Mouse (Mus musculus) hindbrain, embryonic 13.5 days (tissue): Measurements from ENCODE around the gene Mon1a. TPM values are rescaled to one million over a fixed set of nuclear protein-coding genes. Genes with fewer than 3 reads are reported as not detected.

ENCODE experiments used
- ATAC-seq: fragments of 200-750 bp; cut with Nextera tagmentation; 2 replicates; pipeline ENCODE4 v1.8.0; 2017; ENCODE audit warnings: moderate TSS enrichment; ENCODE audit not compliant: low FRiP score
- H3K27ac ChIP-seq: fragments of 300-500 bp; sonication (generic); 2 replicates; pipeline ENCODE4 v1.5.1; 2015; ENCODE audit warnings: inconsistent platforms, mild to moderate bottlenecking, moderate library complexity
- H3K27me3 ChIP-seq: fragments of 300-500 bp; sonication (generic); 2 replicates; pipeline ENCODE4 v1.6.1; 2015; ENCODE audit warnings: mild to moderate bottlenecking, inconsistent platforms
- H3K36me3 ChIP-seq: fragments of 300-500 bp; sonication (generic); 2 replicates; pipeline ENCODE4 v1.6.1; 2015; ENCODE audit warnings: mild to moderate bottlenecking, inconsistent platforms
- H3K4me1 ChIP-seq: fragments of 300-500 bp; sonication (generic); replicated peaks from 2 replicates; pipeline ENCODE4 v1.6.1; 2015; ENCODE audit warnings: inconsistent platforms
- H3K4me2 ChIP-seq: fragments of 300-500 bp; sonication (generic); 2 replicates; pipeline ENCODE4 v1.6.1; 2015; ENCODE audit warnings: inconsistent platforms, mild to moderate bottlenecking, moderate library complexity
- H3K4me3 ChIP-seq: fragments of 300-500 bp; sonication (generic); 2 replicates; pipeline ENCODE4 v1.5.1; 2015; ENCODE audit warnings: mild to moderate bottlenecking, inconsistent platforms
- H3K9ac ChIP-seq: fragments of 300-500 bp; sonication (generic); 2 replicates; pipeline ENCODE4 v1.6.1; 2015; ENCODE audit warnings: mild to moderate bottlenecking, inconsistent platforms
- H3K9me3 ChIP-seq: fragments of 300-500 bp; sonication (generic); 2 replicates; pipeline ENCODE4 v1.6.1; 2016; ENCODE audit warnings: inconsistent platforms
- WGBS: fragments of 180-500 bp; shearing (Covaris S2); methylation state at CpG from one replicate; pipeline ENCODE4 v1.1.7; 2015; 5-methylcytosine and 5-hydroxymethylcytosine counted together
- polyA plus RNA-seq: library from polyadenylated mRNA; unstranded; fragments of >200 nt; fragmentation: Nextera tagmentation; extraction: Ambion mirVana; gene quantifications from 2 replicates; pipeline ENCODE4 v1.2.1, GENCODE M21; 2015

The Mon1a gene
- polyA plus RNA-seq, 1 experiment from 2014 or later = 25.2 TPM

DNA sequence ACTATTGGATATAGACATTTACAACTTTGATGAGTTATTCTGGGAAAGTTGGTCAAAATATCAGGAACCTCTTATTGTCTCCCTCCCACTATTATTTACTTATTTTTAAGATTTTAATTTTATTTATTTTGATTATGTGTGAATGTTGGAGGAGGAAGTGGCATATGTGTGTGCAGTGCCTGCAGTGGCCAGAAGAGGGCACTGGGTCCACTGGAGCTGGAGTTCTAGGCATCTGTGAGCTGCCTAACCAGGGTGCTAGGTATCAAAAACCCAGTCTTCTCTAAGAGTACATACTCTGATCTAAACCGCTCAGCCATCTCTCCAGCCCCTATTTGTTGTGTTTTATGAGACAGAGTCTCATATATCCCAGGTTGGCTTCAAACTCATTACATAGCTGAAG is 3.1 kb downstream of the Mon1a start:
- WGBS = 97% methylated on average over 1 of the region's 1 CpGs
- H3K36me3 ChIP-seq = peaks cover 7% of the 10 kb centered on the region
- no peaks in the 10 kb centered on the region for H3K9me3 ChIP-seq
- no peak overlapping the region for H3K4me2 ChIP-seq
- no peak for ATAC-seq
- H3K27ac ChIP-seq = no peak overlapping the region
- no peak overlapping the region for H3K4me3 ChIP-seq
- H3K9ac ChIP-seq = no peak overlapping the region
- peaks cover 18% of the 10 kb centered on the region for H3K4me1 ChIP-seq
- H3K27me3 ChIP-seq = peaks cover 11% of the 10 kb centered on the region

DNA sequence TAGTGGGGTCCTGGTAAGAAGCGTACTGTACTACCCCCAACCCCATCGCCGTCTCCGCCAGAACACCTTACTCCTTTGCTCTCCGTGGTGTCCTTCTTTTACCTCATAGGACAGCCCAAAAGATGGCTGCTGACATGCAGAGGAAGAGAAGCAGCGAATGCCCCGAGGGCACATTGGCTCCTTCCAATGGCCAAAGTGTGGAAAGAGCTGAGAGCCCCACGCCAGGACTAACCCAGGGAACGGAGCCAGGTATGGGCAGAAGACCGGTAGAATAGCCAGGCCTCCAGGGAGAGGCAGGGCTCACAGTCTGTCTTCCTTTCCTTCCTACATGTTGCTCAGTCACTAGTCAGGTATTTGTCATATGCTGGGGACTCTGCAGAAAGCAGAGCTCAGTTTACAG is 10.6 kb downstream of the Mon1a start:
- Histone ChIP-seq H3K9ac (no peak overlapping the region), H3K4me3 (no peak overlapping the region), H3K36me3 (peaks cover 60% of the 10 kb centered on the region), H3K27me3 (peaks cover 35% of the 10 kb centered on the region), H3K4me2 (no peak overlapping the region), H3K4me1 (peaks cover 19% of the 10 kb centered on the region), H3K27ac (no peak overlapping the region), H3K9me3 (no peaks in the 10 kb centered on the region)
- ATAC-seq = no peak
- 89% methylated on average over 10 of the region's 10 CpGs for WGBS

DNA sequence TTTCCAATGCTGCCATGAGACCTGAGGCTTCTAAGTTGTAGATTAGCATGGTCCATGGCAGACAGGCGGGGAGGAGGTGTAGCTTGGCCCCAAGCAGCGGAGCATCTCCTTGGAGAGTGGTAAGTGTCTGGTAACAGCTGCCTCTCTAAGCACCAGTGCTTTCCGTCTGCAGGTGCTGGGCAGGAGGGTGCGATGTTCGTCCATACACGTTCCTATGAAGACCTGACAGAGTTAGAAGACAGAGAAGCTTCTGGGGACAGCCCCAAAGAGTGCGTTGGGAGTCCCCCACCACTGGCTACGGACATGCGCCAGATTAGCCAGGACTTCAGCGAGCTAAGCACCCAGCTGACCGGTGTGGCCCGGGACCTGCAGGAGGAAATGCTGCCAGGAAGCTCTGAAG is 11.9 kb downstream of the Mon1a start:
- H3K27me3 ChIP-seq = peaks cover 35% of the 10 kb centered on the region
- no peak for ATAC-seq

DNA sequence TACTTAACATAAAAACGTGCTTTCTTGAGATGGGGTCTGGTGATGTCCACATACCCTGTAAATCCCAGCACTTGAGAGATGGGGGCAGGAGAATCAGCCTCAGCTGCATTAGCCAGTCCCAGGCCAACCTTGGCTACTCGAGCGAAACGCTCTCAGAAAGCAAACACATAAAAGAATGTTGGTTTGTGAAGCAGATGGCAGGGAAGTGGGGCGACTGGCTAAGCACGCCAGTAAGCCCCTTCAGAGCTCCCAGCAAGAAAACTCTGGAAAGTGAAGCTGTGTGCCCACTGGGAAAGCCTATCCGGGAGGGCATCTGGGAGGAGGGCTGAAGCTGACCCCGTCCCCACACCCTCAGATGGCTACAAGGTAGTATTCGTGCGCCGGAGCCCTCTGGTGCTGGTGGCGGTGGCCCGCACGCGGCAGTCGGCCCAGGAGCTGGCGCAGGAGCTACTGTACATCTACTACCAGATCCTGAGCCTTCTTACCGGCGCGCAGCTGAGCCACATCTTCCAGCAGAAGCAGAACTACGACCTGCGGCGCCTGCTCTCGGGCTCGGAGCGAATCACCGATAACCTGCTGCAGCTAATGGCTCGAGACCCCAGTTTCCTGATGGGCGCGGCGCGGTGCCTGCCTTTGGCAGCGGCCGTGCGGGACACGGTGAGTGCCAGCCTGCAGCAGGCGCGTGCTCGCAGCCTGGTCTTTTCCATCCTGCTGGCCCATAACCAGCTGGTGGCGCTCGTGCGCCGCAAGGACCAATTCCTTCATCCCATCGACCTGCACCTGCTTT is 13.1 kb downstream of the Mon1a start:
- WGBS = 4% methylated on average over 44 of the region's 44 CpGs
- H3K27ac ChIP-seq = peak overlapping the region; percentile 73

More for the DNA sequence above, 11.9 kb downstream of the Mon1a start:
- peaks cover 60% of the 10 kb centered on the region for H3K36me3 ChIP-seq
- H3K4me3 ChIP-seq = no peak overlapping the region
- no peaks in the 10 kb centered on the region for H3K9me3 ChIP-seq
- no peak overlapping the region for H3K27ac ChIP-seq
- peak overlapping the region; percentile 51 for H3K9ac ChIP-seq
- WGBS = 81% methylated on average over 12 of the region's 12 CpGs
- H3K4me1 ChIP-seq = peaks cover 19% of the 10 kb centered on the region
- no peak overlapping the region for H3K4me2 ChIP-seq

DNA sequence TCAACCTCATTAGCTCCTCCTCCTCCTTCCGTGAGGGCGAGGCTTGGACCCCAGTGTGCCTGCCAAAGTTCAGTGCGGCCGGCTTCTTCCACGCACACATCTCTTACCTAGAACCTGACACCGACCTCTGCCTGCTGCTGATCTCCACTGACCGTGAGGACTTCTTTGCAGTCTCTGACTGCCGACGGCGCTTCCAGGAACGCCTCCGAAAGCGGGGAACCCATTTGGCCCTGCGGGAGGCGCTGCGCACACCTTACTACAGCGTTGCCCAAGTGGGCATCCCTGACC is 13.6 kb downstream of the Mon1a start:
- H3K36me3 ChIP-seq = peaks cover 50% of the 10 kb centered on the region

More for the DNA sequence above, 13.1 kb downstream of the Mon1a start:
- Histone ChIP-seq H3K4me1 (peaks cover 19% of the 10 kb centered on the region), H3K4me3 (peak overlapping the region; percentile 37), H3K9ac (peak overlapping the region; percentile 63), H3K27me3 (peaks cover 35% of the 10 kb centered on the region), H3K9me3 (no peaks in the 10 kb centered on the region), H3K4me2 (peak overlapping the region; percentile 62), H3K36me3 (peaks cover 55% of the 10 kb centered on the region)
- ATAC-seq = peak; percentile 52

DNA sequence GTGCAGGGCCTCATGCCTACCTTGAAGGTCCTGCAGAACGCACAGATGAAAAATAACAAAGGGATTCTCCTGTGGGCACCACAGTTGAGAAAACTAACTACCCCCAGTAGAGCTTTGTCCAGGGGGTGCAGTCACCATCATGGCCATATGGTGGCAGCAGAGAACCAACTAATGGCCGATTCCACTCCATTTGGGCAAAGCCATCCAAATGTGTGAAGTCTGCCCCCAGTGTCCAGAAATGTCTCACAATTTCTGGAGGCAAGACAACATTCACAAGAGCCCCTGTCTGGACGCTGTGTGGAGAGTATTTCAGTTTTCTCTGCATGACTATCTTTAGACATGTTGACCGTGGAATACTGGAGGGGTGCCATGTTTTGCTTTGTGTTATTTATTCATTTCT is 16.8 kb downstream of the Mon1a start:
- H3K4me3 ChIP-seq = no peak overlapping the region
- H3K27ac ChIP-seq = no peak overlapping the region
- WGBS = 4% methylated on average over 4 of the region's 4 CpGs

More for the DNA sequence above, 13.6 kb downstream of the Mon1a start:
- Histone ChIP-seq H3K9me3 (no peaks in the 10 kb centered on the region), H3K27ac (no peak overlapping the region), H3K4me1 (peaks cover 21% of the 10 kb centered on the region), H3K27me3 (peaks cover 35% of the 10 kb centered on the region), H3K9ac (peak overlapping the region; percentile 63; the same call in 1 of the 2 replicates), H3K4me2 (peak overlapping the region; percentile 62), H3K4me3 (no peak overlapping the region; the same call in 1 of the 2 replicates)
- WGBS = 13% methylated on average over 17 of the region's 17 CpGs
- peak; percentile 2; the same call in 1 of the 2 replicates for ATAC-seq

DNA sequence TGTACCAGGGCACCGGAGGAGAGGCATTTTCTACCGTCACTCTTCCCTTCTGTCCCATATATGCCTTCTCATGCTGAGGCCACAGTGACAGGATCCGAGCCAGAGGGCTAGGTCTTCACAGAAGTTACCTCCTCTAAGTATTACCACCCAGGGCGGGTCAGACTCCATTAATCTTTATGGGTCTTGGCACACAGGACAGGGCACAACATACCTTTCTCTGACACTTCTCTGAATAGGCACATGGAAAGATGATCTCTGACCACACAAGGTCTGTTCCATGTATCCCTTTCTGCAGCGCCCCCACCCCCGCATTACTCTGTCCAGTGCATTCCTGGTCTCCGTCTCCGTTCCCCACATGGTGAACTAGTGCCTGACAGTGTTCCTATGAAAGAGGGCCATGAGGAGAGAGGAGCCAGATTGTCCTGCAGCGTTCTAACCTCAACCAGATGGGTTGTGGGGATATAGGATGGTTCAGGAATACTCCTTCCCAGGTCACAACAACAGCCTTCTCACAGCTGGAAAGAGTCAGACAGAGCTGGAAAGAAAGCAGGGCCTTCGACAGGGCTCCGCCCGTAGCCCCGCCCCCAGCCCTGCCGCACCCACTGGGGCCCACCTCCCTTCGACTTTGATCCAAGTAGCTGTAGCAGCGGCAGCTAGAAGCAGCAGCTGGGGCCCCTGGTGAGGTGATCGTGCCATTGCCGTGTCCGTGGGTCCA is 18.5 kb downstream of the Mon1a start, which contains the start of gene Mst1r:
Mst1r (plus strand) TSS at position 622 of the 715 bp plus-strand sequence.
- Histone ChIP-seq H3K36me3 (peaks cover 20% of the 10 kb centered on the region), H3K27ac (no peak within 1 kb of the TSS), H3K4me1 (peaks cover 28% of the 10 kb centered on the region), H3K9me3 (no peaks in the 10 kb centered on the region), H3K27me3 (peaks cover 27% of the 10 kb centered on the region), H3K4me2 (peak within 1 kb of the TSS; percentile 54), H3K4me3 (peak within 1 kb of the TSS; percentile 30), H3K9ac (peak within 1 kb of the TSS; percentile 63)
- peak; percentile 38 for ATAC-seq
- WGBS = 19% methylated on average over 19 of the region's 19 CpGs

More for the DNA sequence above, 16.8 kb downstream of the Mon1a start:
- H3K9me3 ChIP-seq = no peaks in the 10 kb centered on the region
- H3K4me1 ChIP-seq = peaks cover 42% of the 10 kb centered on the region
- ATAC-seq = peak; percentile 14; the same call in 1 of the 2 replicates
- H3K9ac ChIP-seq = no peak overlapping the region
- H3K27me3 ChIP-seq = peaks cover 43% of the 10 kb centered on the region
- H3K36me3 ChIP-seq = peaks cover 27% of the 10 kb centered on the region
- H3K4me2 ChIP-seq = no peak overlapping the region

DNA sequence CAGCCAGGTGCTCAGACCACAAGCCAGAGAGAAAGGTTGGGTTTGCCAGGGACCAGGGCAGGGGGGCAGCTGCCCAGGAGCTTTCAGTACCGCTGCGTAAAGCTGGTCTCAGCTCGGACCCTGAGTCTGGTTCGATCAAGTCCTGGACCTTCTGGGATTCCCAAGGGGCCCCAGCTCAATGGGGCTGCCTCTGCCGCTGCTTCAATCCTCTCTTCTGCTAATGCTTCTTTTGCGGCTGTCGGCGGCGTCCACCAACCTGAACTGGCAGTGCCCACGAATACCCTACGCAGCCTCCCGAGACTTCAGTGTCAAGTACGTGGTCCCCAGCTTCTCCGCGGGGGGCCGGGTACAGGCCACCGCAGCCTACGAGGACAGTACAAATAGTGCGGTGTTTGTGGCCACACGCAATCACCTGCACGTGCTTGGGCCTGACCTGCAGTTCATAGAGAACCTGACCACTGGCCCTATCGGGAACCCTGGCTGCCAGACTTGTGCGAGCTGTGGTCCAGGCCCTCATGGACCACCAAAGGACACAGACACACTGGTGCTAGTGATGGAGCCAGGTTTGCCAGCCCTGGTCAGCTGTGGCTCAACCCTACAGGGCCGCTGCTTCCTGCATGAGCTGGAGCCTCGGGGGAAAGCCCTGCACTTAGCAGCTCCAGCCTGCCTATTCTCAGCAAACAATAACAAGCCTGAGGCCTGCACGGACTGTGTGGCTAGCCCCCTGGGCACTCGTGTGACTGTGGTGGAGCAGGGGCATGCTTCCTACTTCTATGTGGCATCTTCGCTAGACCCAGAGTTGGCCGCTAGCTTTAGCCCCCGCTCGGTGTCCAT is 19.2 kb downstream of the Mon1a start:
- peak overlapping the region; percentile 30 for H3K4me3 ChIP-seq
- no peak for ATAC-seq
- peak overlapping the region; percentile 54 for H3K4me2 ChIP-seq
- WGBS = 48% methylated on average over 31 of the region's 31 CpGs
- no peak overlapping the region for H3K27ac ChIP-seq
- peaks cover 21% of the 10 kb centered on the region for H3K27me3 ChIP-seq
- peaks cover 23% of the 10 kb centered on the region for H3K4me1 ChIP-seq
- H3K9me3 ChIP-seq = no peaks in the 10 kb centered on the region
- H3K9ac ChIP-seq = peak overlapping the region; percentile 63
- peaks cover 13% of the 10 kb centered on the region for H3K36me3 ChIP-seq

DNA sequence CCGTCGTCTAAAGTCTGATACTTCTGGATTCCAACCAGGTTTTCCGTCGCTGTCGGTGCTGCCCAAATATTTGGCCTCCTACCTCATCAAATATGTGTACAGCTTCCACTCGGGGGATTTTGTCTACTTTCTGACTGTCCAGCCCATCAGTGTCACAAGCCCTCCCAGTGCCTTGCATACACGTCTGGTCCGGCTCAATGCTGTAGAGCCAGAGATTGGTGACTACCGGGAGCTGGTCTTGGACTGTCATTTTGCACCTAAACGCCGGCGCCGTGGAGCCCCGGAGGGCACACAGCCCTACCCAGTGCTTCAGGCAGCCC is 19.8 kb downstream of the Mon1a start:
- H3K36me3 ChIP-seq = peaks cover 7% of the 10 kb centered on the region
- H3K4me2 ChIP-seq = peak overlapping the region; percentile 54; the same call in 1 of the 2 replicates
- no peak for ATAC-seq
- 82% methylated on average over 14 of the region's 14 CpGs for WGBS
- H3K9ac ChIP-seq = no peak overlapping the region
- H3K9me3 ChIP-seq = no peaks in the 10 kb centered on the region
- peaks cover 15% of the 10 kb centered on the region for H3K27me3 ChIP-seq
- H3K4me1 ChIP-seq = peaks cover 23% of the 10 kb centered on the region
- H3K27ac ChIP-seq = no peak overlapping the region
- H3K4me3 ChIP-seq = no peak overlapping the region

DNA sequence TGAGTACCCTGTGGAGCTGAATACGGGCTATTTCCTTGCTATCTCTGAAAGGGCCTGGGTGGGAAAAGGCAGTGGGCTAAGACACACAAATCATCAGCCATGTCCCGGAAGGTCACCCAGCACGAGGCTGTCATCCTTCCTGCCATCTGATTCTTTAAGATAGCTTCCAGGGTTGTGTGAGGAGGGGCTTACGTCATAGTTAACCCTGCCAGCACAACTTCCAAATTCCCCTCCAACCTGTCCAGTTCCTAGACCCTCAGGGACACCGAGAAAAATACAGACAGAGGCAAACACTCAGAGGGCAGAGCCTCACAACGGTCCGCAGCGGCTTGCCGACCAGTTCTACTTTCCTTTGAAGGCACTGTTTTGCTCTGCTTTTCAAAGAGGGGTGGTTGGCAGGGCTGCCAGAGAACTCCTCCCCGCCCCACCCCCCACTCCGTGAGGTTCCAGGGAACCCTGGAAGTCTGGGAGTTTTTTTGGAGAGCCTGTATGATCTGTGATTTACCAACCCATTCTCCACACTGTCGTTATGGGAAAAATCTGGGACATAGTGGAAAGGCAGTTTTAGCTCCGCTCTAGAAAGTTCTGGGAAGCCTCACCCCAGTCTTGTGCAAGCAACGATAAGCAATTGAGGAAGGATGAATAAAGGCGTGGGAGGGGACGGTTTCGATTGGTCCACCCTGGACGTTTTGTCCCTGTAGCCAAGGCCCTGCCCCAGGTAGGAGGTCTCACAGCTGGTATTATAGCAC is 20.6 kb downstream of the Mon1a start:
- H3K9me3 ChIP-seq = no peaks in the 10 kb centered on the region
- no peak overlapping the region for H3K4me3 ChIP-seq
- H3K27me3 ChIP-seq = peaks cover 14% of the 10 kb centered on the region
- WGBS = 23% methylated on average over 18 of the region's 18 CpGs
- no peak overlapping the region for H3K9ac ChIP-seq
- H3K27ac ChIP-seq = no peak overlapping the region
- no peak for ATAC-seq
- no peak overlapping the region for H3K4me2 ChIP-seq
- peaks cover 23% of the 10 kb centered on the region for H3K4me1 ChIP-seq
- H3K36me3 ChIP-seq = no peaks in the 10 kb centered on the region

DNA sequence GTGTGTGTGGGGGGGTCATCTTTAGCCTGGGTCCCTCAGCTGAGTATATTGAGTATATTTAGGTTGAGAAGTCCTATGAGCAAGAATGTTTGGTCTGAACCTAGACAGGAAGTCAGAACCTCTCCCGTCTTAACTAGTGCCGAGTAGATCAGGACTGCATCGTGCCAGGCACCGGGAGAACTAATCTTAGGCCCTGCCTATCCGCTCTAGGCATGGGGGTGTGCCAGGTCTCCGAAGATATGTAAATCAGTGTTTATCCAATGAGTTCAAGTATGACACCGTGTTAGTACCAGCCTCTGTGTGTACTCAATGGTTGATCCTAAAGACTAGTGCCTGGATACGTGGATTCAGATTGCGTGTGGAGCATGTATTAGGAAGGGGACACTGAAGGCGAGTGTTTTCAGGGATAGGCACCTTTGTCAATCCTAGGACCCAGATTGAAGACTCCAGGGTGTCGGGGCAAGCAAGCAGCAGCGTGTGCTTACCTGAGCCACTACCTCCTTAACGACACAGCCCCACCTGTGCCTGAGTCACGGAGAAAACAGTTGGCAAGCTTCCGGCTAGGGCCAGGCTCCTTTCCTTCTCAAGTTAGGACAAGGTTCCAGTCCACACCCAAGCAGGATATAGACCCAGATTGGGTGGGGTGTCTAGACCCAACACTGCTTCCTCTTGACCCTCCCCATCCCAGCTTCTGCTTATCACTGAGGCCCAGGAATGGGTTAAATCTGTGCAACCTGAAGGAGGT is 22.2 kb downstream of the Mon1a start:
- H3K4me3 ChIP-seq = no peak overlapping the region
- H3K9ac ChIP-seq = no peak overlapping the region
- H3K36me3 ChIP-seq = no peaks in the 10 kb centered on the region
- peaks cover 14% of the 10 kb centered on the region for H3K27me3 ChIP-seq
- peaks cover 23% of the 10 kb centered on the region for H3K4me1 ChIP-seq
- 92% methylated on average over 15 of the region's 15 CpGs for WGBS
- H3K9me3 ChIP-seq = no peaks in the 10 kb centered on the region
- no peak for ATAC-seq
- no peak overlapping the region for H3K27ac ChIP-seq
- H3K4me2 ChIP-seq = no peak overlapping the region
